Mouse (Mus musculus) midbrain, postnatal 0 days (tissue): ENCODE measurements at regions not wholly inside any gene's neighbourhood (a gene's known extent, or its start where the extent isn't known, plus 50 kb on each side); places are given as distances from the start of the nearest gene placed in this dataset.

Experiments
- ATAC-seq: fragments of 200-750 bp; cut with Nextera tagmentation; 2 replicates; pipeline ENCODE4 v1.8.0; 2017; ENCODE audit warnings: moderate number of reproducible peaks, mild to moderate bottlenecking, moderate TSS enrichment, moderate library complexity; ENCODE audit not compliant: low FRiP score
- DNase-seq: peaks from one replicate; pipeline ENCODE4 v3.0.0-alpha.2; 2015; ENCODE audit warnings: low spot score
- H3K27ac ChIP-seq: fragments of 300-500 bp; sonication (generic); 2 replicates; pipeline ENCODE4 v1.5.1; 2014; ENCODE audit warnings: low read depth, mild to moderate bottlenecking, low read length, mixed read lengths
- H3K27me3 ChIP-seq: fragments of 300-500 bp; sonication (generic); 2 replicates; pipeline ENCODE4 v1.6.1; 2014; ENCODE audit warnings: low read length, control low read depth, mixed read lengths; ENCODE audit not compliant: insufficient read depth
- H3K36me3 ChIP-seq: fragments of 300-500 bp; sonication (generic); 2 replicates; pipeline ENCODE4 v1.6.1; 2014; ENCODE audit warnings: low read length, control low read depth, mixed read lengths; ENCODE audit not compliant: insufficient read depth
- H3K4me1 ChIP-seq: fragments of 300-500 bp; sonication (generic); 2 replicates; pipeline ENCODE4 v1.6.1; 2014; ENCODE audit warnings: mild to moderate bottlenecking, control low read depth, antibody characterized with exemption, low read length, mixed read lengths; ENCODE audit not compliant: insufficient read depth
- H3K4me2 ChIP-seq: fragments of 300-500 bp; sonication (generic); 2 replicates; pipeline ENCODE4 v1.6.1; 2014; ENCODE audit warnings: low read depth, mild to moderate bottlenecking, low read length, mixed read lengths; ENCODE audit not compliant: poor library complexity, severe bottlenecking
- H3K4me3 ChIP-seq: fragments of 300-500 bp; sonication (generic); 2 replicates; pipeline ENCODE4 v1.5.1; 2014; ENCODE audit warnings: low read depth, mild to moderate bottlenecking, low read length, moderate library complexity
- H3K9ac ChIP-seq: fragments of 300-500 bp; sonication (generic); replicated peaks from 2 replicates; pipeline ENCODE4 v1.6.1; 2014; ENCODE audit warnings: mild to moderate bottlenecking, low read length, moderate library complexity, mixed read lengths; ENCODE audit not compliant: poor library complexity, severe bottlenecking
- H3K9me3 ChIP-seq: fragments of 300-500 bp; sonication (generic); 2 replicates; pipeline ENCODE4 v1.6.1; 2016; ENCODE audit warnings: low read length, control low read depth
- CTCF ChIP-seq: IDR thresholded peaks from 2 replicates; pipeline ENCODE4 v1.5.1; 2016; ENCODE audit warnings: antibody characterized with exemption, mild to moderate bottlenecking
- WGBS: fragments of 180-500 bp; shearing (Covaris S2); extraction: QIAGEN DNeasy Blood & Tissue Kit; methylation state at CpG from one replicate; pipeline ENCODE4 v1.1.7; 2014; 5-methylcytosine and 5-hydroxymethylcytosine counted together

DNA sequence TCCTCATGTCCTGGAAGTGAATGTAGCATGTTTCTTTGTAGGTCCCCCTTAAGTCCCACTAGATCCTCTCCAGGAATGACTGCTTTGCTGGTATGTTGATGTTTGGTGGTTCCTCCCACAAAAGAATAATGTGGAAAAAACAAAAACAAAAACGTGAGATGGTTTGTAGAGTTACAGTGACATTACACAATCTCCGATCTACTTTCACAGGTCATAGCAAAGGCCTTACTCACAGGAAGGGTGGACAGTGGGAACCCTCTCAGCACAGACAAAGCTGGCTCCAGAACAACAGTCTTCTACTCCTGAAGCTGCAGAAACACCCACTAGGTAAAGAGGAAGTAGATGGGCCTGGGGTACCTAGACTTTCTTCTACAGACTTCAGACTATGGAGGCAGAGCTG is 122.2 kb downstream of the Cog6 start:
- ATAC-seq (no peak), DNase-seq (no peak)
- WGBS, result 82% methylated on average over 2 of the region's 2 CpGs
- H3K27me3 ChIP-seq, result no peaks in the 10 kb centered on the region
- no peak overlapping the region for H3K27ac ChIP-seq
- H3K36me3 ChIP-seq, result no peaks in the 10 kb centered on the region
- H3K4me1 ChIP-seq, result no peaks in the 10 kb centered on the region
- H3K9ac ChIP-seq, result no peak overlapping the region
- no peak overlapping the region for H3K4me2 ChIP-seq
- no peak for TF ChIP-seq CTCF
- no peaks in the 10 kb centered on the region for H3K9me3 ChIP-seq
- no peak overlapping the region for H3K4me3 ChIP-seq

DNA sequence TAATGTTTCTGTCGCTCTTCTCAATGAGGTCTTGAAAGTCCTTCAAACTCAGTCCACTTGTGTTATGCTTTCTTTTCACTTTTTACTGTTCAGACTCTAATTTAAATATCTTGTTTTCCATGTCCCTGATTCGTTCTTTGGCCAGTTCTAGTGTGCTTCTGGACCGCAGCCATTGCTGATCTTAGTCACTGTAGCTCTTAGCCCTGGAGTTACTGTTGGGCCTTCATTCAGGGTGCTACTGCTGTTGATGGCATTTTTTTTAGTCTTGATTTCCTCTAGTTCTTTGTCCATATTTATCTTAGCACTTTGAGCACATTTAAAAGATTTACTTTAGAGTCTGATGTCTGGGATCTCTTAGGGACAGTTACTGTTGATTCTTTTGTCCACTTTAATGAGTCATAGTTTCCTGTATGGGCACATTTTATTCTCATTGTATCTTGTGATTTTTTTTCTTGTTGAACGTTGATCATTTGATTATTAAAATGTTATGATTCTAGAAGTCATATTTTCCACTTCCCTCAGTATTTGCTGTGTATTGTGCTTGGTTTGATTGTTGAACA is 127.8 kb downstream of the Cog6 start:
- 77% methylated on average over 4 of the region's 4 CpGs for WGBS
- ATAC-seq, result no peak
- no peak for DNase-seq
- H3K4me1 ChIP-seq, result no peaks in the 10 kb centered on the region
- no peak overlapping the region for H3K4me3 ChIP-seq
- no peaks in the 10 kb centered on the region for H3K27me3 ChIP-seq
- H3K4me2 ChIP-seq, result no peak overlapping the region
- H3K36me3 ChIP-seq, result no peaks in the 10 kb centered on the region
- no peak overlapping the region for H3K27ac ChIP-seq
- H3K9me3 ChIP-seq, result no peaks in the 10 kb centered on the region
- no peak for TF ChIP-seq CTCF
- no peak overlapping the region for H3K9ac ChIP-seq

DNA sequence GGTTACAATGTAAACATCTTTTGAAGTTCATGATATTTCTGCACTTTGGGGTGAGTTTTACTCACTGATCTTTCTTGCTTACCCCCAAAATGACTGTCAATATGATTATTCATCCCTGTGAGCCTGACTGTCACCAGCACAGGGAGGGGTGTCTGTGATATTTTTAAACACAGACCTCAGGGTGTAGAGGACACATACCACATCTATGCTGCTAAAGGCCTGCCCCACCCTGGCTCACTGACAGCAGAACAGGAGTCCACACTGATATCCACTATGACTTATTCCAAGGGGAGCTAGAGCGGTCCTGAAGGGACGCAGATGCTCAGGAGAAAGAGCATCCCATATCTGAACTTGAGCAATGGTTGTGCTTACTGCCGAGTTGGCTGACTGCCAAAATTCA is 135.1 kb downstream of the Cog6 start:
- Histone ChIP-seq H3K4me1 (no peaks in the 10 kb centered on the region), H3K4me3 (no peak overlapping the region), H3K4me2 (no peak overlapping the region), H3K9me3 (no peaks in the 10 kb centered on the region), H3K36me3 (no peaks in the 10 kb centered on the region), H3K27me3 (no peaks in the 10 kb centered on the region), H3K27ac (no peak overlapping the region), H3K9ac (no peak overlapping the region)
- no peak for TF ChIP-seq CTCF
- no peak for ATAC-seq
- DNase-seq, result no peak
- 98% methylated on average over 3 of the region's 3 CpGs for WGBS

DNA sequence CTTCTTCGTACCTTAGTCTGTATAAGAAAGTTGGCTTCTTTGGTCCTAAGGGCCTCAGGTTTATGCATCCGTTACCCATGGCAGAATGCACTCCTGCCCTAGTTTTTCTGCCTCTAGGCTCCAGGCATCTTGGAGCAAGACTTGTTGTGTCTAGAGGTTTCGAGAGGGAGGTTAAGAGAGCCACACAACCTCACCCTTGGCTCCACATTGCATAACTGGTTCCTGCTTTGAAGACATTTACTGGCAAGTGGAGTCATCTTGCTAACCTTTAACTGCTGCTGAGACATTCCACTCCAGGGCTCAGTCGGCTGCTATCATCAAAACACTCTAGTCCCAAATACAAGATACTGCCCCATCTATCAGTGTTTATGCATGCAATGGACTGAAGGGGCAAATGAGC is 135.9 kb downstream of the Cog6 start:
- DNase-seq, result no peak
- WGBS, result 84% methylated on average over 4 of the region's 4 CpGs
- no peak for ATAC-seq
- Histone ChIP-seq H3K36me3 (no peaks in the 10 kb centered on the region), H3K9me3 (no peaks in the 10 kb centered on the region), H3K27me3 (no peaks in the 10 kb centered on the region), H3K4me3 (no peak overlapping the region), H3K4me2 (no peak overlapping the region), H3K4me1 (no peaks in the 10 kb centered on the region), H3K27ac (no peak overlapping the region), H3K9ac (no peak overlapping the region)
- TF ChIP-seq CTCF, result no peak

- H3K27ac ChIP-seq, result no peak overlapping the region
- H3K9me3 ChIP-seq, result no peaks in the 10 kb centered on the region
- DNase-seq (peak; percentile 34), ATAC-seq (no peak)
- H3K9ac ChIP-seq, result no peak overlapping the region
- TF ChIP-seq CTCF, result no peak
- H3K4me1 ChIP-seq, result no peaks in the 10 kb centered on the region
- no peaks in the 10 kb centered on the region for H3K36me3 ChIP-seq
- H3K4me3 ChIP-seq, result no peak overlapping the region
- whole genome bisulfite sequencing, result 67% methylated on average over 10 of the region's 10 CpGs
- H3K27me3 ChIP-seq, result no peaks in the 10 kb centered on the region
- no peak overlapping the region for H3K4me2 ChIP-seq
Measured at GRCm38 (mm10) chr3:52879700-52880099, 137.3 kb downstream of the Cog6 start.

- no peak for DNase-seq
- no peak for TF ChIP-seq CTCF
- Histone ChIP-seq H3K4me1 (no peaks in the 10 kb centered on the region), H3K9ac (no peak overlapping the region), H3K27me3 (no peaks in the 10 kb centered on the region), H3K4me3 (no peak overlapping the region), H3K36me3 (no peaks in the 10 kb centered on the region), H3K4me2 (no peak overlapping the region), H3K9me3 (no peaks in the 10 kb centered on the region), H3K27ac (no peak overlapping the region)
- WGBS, result 73% methylated on average over 3 of the region's 3 CpGs
- ATAC-seq, result no peak
Measured at GRCm38 (mm10) chr3:52878334-52878733, 138.7 kb downstream of the Cog6 start.
